Mouse (Mus musculus) right cerebral cortex, postnatal 36 days (tissue): ENCODE measurements at regions not wholly inside any gene's neighbourhood (a gene's known extent, or its start where the extent isn't known, plus 50 kb on each side); places are given as distances from the start of the nearest gene placed in this dataset.

Source experiments
- DNase-seq, 2 experiments: peaks; one replicate each; pipeline ENCODE4 v3.0.0; 2022; ENCODE audit warnings: low spot score in 2 of 2, mixed read lengths in 1 of 2

- DNase-seq = peak; percentile 22 to 26
Measured at GRCm38 (mm10) chr7:55710872-55711558, 57.0 kb upstream of the Siglech start.
